Mouse (Mus musculus) E14TG2a.4 (cell line): ENCODE measurements around the gene Adamts2.

Source experiments
- CTCF ChIP-seq: conservative IDR thresholded peaks from 2 replicates; pipeline ENCODE4 v1.5.1; 2014; ENCODE audit warnings: low read length
- NANOG ChIP-seq: IDR thresholded peaks from 2 replicates; pipeline ENCODE4 v1.6.1; 2014; ENCODE audit warnings: borderline replicate concordance, low read length, mixed read lengths

GRCm38 (mm10) chr11:50646148-50646547, 44.3 kb downstream of the Adamts2 start:
- TF ChIP-seq CTCF (no peak), NANOG (no peak)
